Mouse (Mus musculus) urinary bladder, postnatal 25 days (tissue): ENCODE measurements around the gene Vmn2r13.
"Not testable (repeated sequence)": the region's sequence is repeated elsewhere in the genome, so short reads cannot be mapped to it uniquely, and the experiment has no call there.

Experiments used
- DNase-seq: peaks from one replicate; pipeline ENCODE4 v3.0.0; 2022; ENCODE audit warnings: low spot score

Gene Vmn2r13

DNA sequence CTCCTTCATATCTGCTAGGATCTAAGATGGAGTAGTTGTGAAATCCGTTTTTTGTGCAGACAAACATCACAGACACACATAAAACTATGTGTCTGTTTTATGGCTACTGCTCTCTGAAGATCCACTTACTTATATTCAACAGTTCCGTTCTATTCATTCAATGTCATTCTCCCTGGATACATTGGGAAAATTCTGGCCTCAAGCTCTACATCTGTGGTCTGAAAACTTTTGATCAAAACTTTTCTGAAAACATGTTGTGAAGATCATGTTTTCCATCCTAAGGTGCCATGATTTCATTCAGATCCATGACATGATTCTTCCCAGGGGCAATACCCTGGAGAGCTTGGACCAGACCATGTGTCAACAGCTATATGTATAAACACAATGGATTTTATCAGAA, at the start of gene Vmn2r13:
Gene Vmn2r13 (minus strand): TSS at position 101 of the 400 bp plus-strand sequence.
- not testable (repeated sequence) for DNase-seq

- DNase-seq: no peak
Measured at GRCm38 (mm10) chr5:109224608-109225007, 32.6 kb upstream of the Vmn2r13 start, which contains the start of gene Vmn2r14. Gene Vmn2r14, minus strand, starts transcription at chr5:109224708.

- not testable (repeated sequence) for DNase-seq
Measured at GRCm38 (mm10) chr5:109166851-109167250, 25.1 kb downstream of the Vmn2r13 start.

DNA sequence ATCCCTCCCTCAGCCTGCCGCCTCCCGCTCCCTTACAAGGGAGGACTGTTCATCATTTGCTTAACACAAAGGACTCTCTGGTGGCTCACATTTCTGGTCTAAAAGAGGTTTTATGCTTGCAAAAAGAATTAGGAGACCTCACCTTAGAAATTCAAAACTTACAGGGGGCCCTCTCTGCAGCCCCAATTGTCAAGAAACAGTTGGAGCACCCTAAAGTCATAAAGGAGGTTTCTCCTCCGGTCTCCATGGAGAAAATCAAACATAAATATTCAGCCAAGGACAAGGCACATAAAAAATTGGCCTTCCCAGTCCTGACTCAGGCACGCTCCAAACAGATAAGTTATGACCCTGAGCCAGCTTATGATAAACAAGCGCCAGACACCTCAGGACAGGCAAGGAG, 31.9 kb downstream of the Vmn2r13 start:
- DNase-seq: no peak

GRCm38 (mm10) chr5:109159576-109159975, 32.4 kb downstream of the Vmn2r13 start:
- DNase-seq: not testable (repeated sequence)

DNA sequence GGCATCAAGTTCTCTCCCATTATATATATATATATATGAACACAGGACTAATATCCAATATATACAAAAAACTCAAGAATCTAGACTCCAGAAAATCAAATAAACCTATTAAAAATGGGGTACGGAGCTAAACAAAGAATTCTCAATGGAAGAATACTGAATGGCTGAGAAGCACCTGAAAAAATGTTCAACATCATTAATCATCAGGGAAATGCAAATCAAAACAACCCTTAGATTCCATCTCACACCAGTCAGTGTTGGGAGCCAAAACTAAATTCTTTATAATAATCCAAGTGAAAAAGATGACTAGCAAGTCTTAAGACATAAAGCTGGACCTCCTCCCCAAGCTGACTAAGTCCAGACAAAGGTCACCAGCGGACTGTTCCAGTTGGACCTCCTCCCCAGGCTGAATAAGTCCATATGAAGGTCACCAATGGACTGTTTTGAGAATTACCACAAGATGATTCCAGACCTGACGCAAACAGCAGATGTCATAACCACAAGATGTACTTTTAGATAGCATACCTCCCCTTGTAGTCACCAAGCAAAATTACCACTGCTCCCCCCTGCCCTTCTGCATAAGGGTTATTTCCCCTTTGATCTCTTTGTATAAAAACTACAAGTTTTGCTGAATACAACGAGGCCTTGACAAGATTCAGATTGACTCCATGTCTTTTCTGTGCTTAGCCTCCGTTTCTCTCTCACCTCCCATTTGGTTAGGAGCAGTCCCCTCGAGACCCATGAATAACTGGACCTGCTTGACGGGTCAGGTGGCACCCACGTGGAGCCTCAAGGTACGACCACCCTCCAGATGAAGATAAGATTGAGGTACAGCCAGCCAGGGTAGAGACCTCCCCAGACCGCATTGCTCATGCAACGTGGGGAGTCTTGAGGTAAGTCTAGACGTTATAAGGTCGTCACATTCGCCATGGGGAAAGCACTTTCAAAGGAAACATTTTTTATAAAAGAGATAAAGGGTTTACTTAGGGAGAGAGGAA, 33.2 kb downstream of the Vmn2r13 start:
- not testable (repeated sequence) for DNase-seq

GRCm38 (mm10) chr5:109139546-109139945, 52.5 kb downstream of the Vmn2r13 start:
- DNase-seq: no peak

GRCm38 (mm10) chr5:109136731-109137130, 55.3 kb downstream of the Vmn2r13 start:
- DNase-seq: no peak
